Mouse (Mus musculus): ENCODE data around the gene Ehd1. TPM values are rescaled to one million over a fixed set of nuclear protein-coding genes. Genes with fewer than 3 reads are reported as not detected.

The Ehd1 gene
- polyA plus RNA-seq, 1 experiment from 2014 or later: 81.6 TPM

GRCm38 (mm10) chr19:6334673-6335457 is 58.3 kb downstream of the Ehd1 start, which contains the start of gene Men1:
TSS of gene Men1 (plus strand) at chr19:6334979.
- H3K4me3 ChIP-seq: peak within 1 kb of the TSS; percentile 92
- peaks cover 34% of the 10 kb centered on the region for H3K36me3 ChIP-seq
- H3K9me3 ChIP-seq (replicated peaks): no peaks in the 10 kb centered on the region
- peaks cover 45% of the 10 kb centered on the region for H3K4me1 ChIP-seq
- DNase-seq (ENCODE audit: low spot score): peak; percentile 96
- H3K27ac ChIP-seq (replicated peaks): peak within 1 kb of the TSS; percentile 90
- no peaks in the 10 kb centered on the region for H3K27me3 ChIP-seq (ENCODE audit: low read depth, poor library complexity, severe bottlenecking)
- under 1% methylated on average over 40 of the region's 43 CpGs for WGBS

- Histone ChIP-seq H3K27ac (replicated peaks) (peak overlapping the region; percentile 90), H3K4me1 (peaks cover 50% of the 10 kb centered on the region)
- no peak for DNase-seq (ENCODE audit: low spot score)
Measured at GRCm38 (mm10) chr19:6335458-6335827, 58.9 kb downstream of the Ehd1 start.

GRCm38 (mm10) chr19:6336920-6337319 is 60.4 kb downstream of the Ehd1 start:
- H3K4me1 ChIP-seq: peaks cover 63% of the 10 kb centered on the region
- H3K9me3 ChIP-seq (replicated peaks): no peaks in the 10 kb centered on the region
- no peak for DNase-seq (ENCODE audit: low spot score)
- 96% methylated on average over 10 of the region's 10 CpGs for WGBS
- peak overlapping the region; percentile 92 for H3K4me3 ChIP-seq
- H3K27me3 ChIP-seq (ENCODE audit: low read depth, poor library complexity, severe bottlenecking): peaks cover 5% of the 10 kb centered on the region; the same call in 1 of the 2 replicates
- no peak overlapping the region for H3K27ac ChIP-seq (replicated peaks)
- peaks cover 43% of the 10 kb centered on the region for H3K36me3 ChIP-seq

More at GRCm38 (mm10) chr19:6335458-6335827, 58.9 kb downstream of the Ehd1 start:
- no peaks in the 10 kb centered on the region for H3K27me3 ChIP-seq (ENCODE audit: low read depth, poor library complexity, severe bottlenecking)
- no peaks in the 10 kb centered on the region for H3K9me3 ChIP-seq (replicated peaks)
- H3K4me3 ChIP-seq: peak overlapping the region; percentile 92
- H3K36me3 ChIP-seq: peaks cover 39% of the 10 kb centered on the region
- WGBS: 1% methylated on average over 25 of the region's 25 CpGs

GRCm38 (mm10) chr19:6338171-6338570 is 61.6 kb downstream of the Ehd1 start:
- peak overlapping the region; percentile 18; the same call in 1 of the 2 replicates for H3K4me3 ChIP-seq
- WGBS: 95% methylated on average over 7 of the region's 7 CpGs

GRCm38 (mm10) chr19:6338716-6339115 is 62.2 kb downstream of the Ehd1 start:
- peaks cover 68% of the 10 kb centered on the region for H3K4me1 ChIP-seq
- H3K4me3 ChIP-seq: no peak overlapping the region
- no peaks in the 10 kb centered on the region for H3K9me3 ChIP-seq (replicated peaks)
- 91% methylated on average over 11 of the region's 11 CpGs for WGBS
- H3K36me3 ChIP-seq: peaks cover 61% of the 10 kb centered on the region
- no peak overlapping the region for H3K27ac ChIP-seq (replicated peaks)
- H3K27me3 ChIP-seq (ENCODE audit: low read depth, poor library complexity, severe bottlenecking): peaks cover 10% of the 10 kb centered on the region; the same call in 1 of the 2 replicates
- no peak for DNase-seq (ENCODE audit: low spot score)

More at GRCm38 (mm10) chr19:6338171-6338570, 61.6 kb downstream of the Ehd1 start:
- no peaks in the 10 kb centered on the region for H3K9me3 ChIP-seq (replicated peaks)
- no peak for DNase-seq (ENCODE audit: low spot score)
- peaks cover 10% of the 10 kb centered on the region; the same call in 1 of the 2 replicates for H3K27me3 ChIP-seq (ENCODE audit: low read depth, poor library complexity, severe bottlenecking)
- peaks cover 56% of the 10 kb centered on the region for H3K36me3 ChIP-seq
- H3K27ac ChIP-seq (replicated peaks): no peak overlapping the region
- H3K4me1 ChIP-seq: peaks cover 68% of the 10 kb centered on the region

- Histone ChIP-seq H3K27ac (replicated peaks) (no peak overlapping the region), H3K4me1 (peaks cover 64% of the 10 kb centered on the region), H3K27me3 (ENCODE audit: low read depth, poor library complexity, severe bottlenecking) (peaks cover 10% of the 10 kb centered on the region; the same call in 1 of the 2 replicates), H3K36me3 (peaks cover 66% of the 10 kb centered on the region), H3K4me3 (no peak overlapping the region), H3K9me3 (replicated peaks) (no peaks in the 10 kb centered on the region)
- DNase-seq (ENCODE audit: low spot score): no peak
- WGBS: 91% methylated on average over 6 of the region's 6 CpGs
Measured at GRCm38 (mm10) chr19:6339191-6339590, 62.7 kb downstream of the Ehd1 start.

GRCm38 (mm10) chr19:6339890-6340504 is 63.5 kb downstream of the Ehd1 start:
- Histone ChIP-seq H3K27ac (replicated peaks) (no peak overlapping the region), H3K9me3 (replicated peaks) (no peaks in the 10 kb centered on the region), H3K27me3 (ENCODE audit: low read depth, poor library complexity, severe bottlenecking) (peaks cover 10% of the 10 kb centered on the region; the same call in 1 of the 2 replicates), H3K4me1 (peaks cover 57% of the 10 kb centered on the region), H3K36me3 (peaks cover 73% of the 10 kb centered on the region), H3K4me3 (peak overlapping the region; percentile 20; the same call in 1 of the 2 replicates)
- no peak for DNase-seq (ENCODE audit: low spot score)
- WGBS: 67% methylated on average over 15 of the region's 15 CpGs

- WGBS: 7% methylated on average over 71 of the region's 72 CpGs
- H3K27me3 ChIP-seq (ENCODE audit: low read depth, poor library complexity, severe bottlenecking): peaks cover 10% of the 10 kb centered on the region; the same call in 1 of the 2 replicates
- H3K4me1 ChIP-seq: peaks cover 52% of the 10 kb centered on the region
- peak; percentile 75 for DNase-seq (ENCODE audit: low spot score)
- H3K36me3 ChIP-seq: peaks cover 80% of the 10 kb centered on the region
- H3K9me3 ChIP-seq (replicated peaks): no peaks in the 10 kb centered on the region
- H3K4me3 ChIP-seq: peak within 1 kb of the TSS; percentile 77
- peak within 1 kb of the TSS; percentile 82 for H3K27ac ChIP-seq (replicated peaks)
Measured at GRCm38 (mm10) chr19:6340524-6341452, 64.3 kb downstream of the Ehd1 start, which contains the start of gene Map4k2. TSS of gene Map4k2 (plus strand) at chr19:6341135.

GRCm38 (mm10) chr19:6341453-6342077 is 65.0 kb downstream of the Ehd1 start:
- Histone ChIP-seq H3K9me3 (replicated peaks) (no peaks in the 10 kb centered on the region), H3K27me3 (ENCODE audit: low read depth, poor library complexity, severe bottlenecking) (peaks cover 10% of the 10 kb centered on the region; the same call in 1 of the 2 replicates), H3K27ac (replicated peaks) (peak overlapping the region; percentile 82), H3K4me1 (peaks cover 44% of the 10 kb centered on the region), H3K36me3 (peaks cover 87% of the 10 kb centered on the region), H3K4me3 (peak overlapping the region; percentile 77)
- WGBS: 14% methylated on average over 23 of the region's 23 CpGs
- no peak for DNase-seq (ENCODE audit: low spot score)

GRCm38 (mm10) chr19:6342276-6342933 is 65.9 kb downstream of the Ehd1 start:
- H3K4me1 ChIP-seq: peaks cover 36% of the 10 kb centered on the region
- H3K9me3 ChIP-seq (replicated peaks): no peaks in the 10 kb centered on the region
- WGBS: 85% methylated on average over 5 of the region's 5 CpGs
- 0 out of 2 replicates have a peak overlapping the region, but pooled peaks have one; percentile 23 for H3K27ac ChIP-seq (replicated peaks)
- peaks cover 10% of the 10 kb centered on the region; the same call in 1 of the 2 replicates for H3K27me3 ChIP-seq (ENCODE audit: low read depth, poor library complexity, severe bottlenecking)
- H3K4me3 ChIP-seq: peak overlapping the region; percentile 77
- peaks cover 87% of the 10 kb centered on the region for H3K36me3 ChIP-seq
- no peak for DNase-seq (ENCODE audit: low spot score)
